In genomic region chr2:117418121-117418615, GRCm38 (mm10) we compare ENCODE assay signal across 23 mouse cellular contexts.
DNase-seq lines count a peak whose midpoint lies in the region; ATAC-seq and TF ChIP-seq lines count a peak whose summit lies in the region.
"Had no signal": no experiment of that assay in that cellular context is flagged by ENCODE, and none has a peak within 500 bp of the region (broad histone marks: within the 10 kb centered on the region; RNA-seq: fewer than 3 reads in every experiment).

No protein-coding gene starts in this region.

- intact Hi-C loops in left cerebral cortex, adult 2 months (cut with DNase I) = no loop called here
- intact Hi-C loops in left cerebral cortex, postnatal 25 days (cut with DNase I) = no loop called here

- no peak for ATAC-seq in inflammation-experienced regulatory T-cells, adult 6 months
- ATAC-seq: forebrain, embryonic 14.5 days; hindbrain, postnatal 0 days; intestine, embryonic 16.5 days; Patski had no signal

- TF ChIP-seq CTCF in left cerebral cortex, adult 2 months (IDR thresholded peaks at IDR 0.05) = no peak

- no peak overlapping the region for H3K4me3 ChIP-seq in left cerebral cortex, adult 2 months
- H3K4me3 ChIP-seq: embryonic facial prominence, embryonic 15.5 days; erythroblast, embryonic 14.5 days; forebrain, embryonic 10.5 days; heart, embryonic 15.5 days; hindbrain, embryonic 13.5 days had no signal

- peak overlapping the region; percentile 79; the same call in 1 of the 2 replicates for H3K27ac ChIP-seq in left cerebral cortex, adult 2 months
- H3K27ac ChIP-seq: embryonic facial prominence, embryonic 15.5 days; forebrain, embryonic 10.5 days; heart, embryonic 15.5 days; hindbrain, embryonic 13.5 days; hindbrain, postnatal 0 days had no signal

- DNase-seq in left cerebral cortex, adult 2 months (ENCODE audit: extremely low spot score in 1 of 2, low spot score in 2 of 2) = no peak
- no peak for DNase-seq in left cerebral cortex, postnatal 25 days (ENCODE audit: low spot score in 2 of 2)
- peak; percentile 52 for DNase-seq in thymus, postnatal 25 days
- DNase-seq in thymus, postnatal 0 days (ENCODE audit: low spot score) = no peak
- peak; percentile 66 for DNase-seq in induced T-regulatory cell, adult 2 months (ENCODE audit: low read depth)
- no peak for DNase-seq in adrenal gland, adult (ENCODE audit: inconsistent age in 2 of 2, low spot score in 1 of 2)
- DNase-seq: adrenal gland, adult 2 months; adrenal gland, postnatal 25 days; cerebellum, adult 2 months; cerebellum, postnatal 10 days; gastrocnemius, postnatal 10 days; heart, adult 18-20 months; heart, postnatal 36 days had no signal

Comparison
In these comparisons a context has a peak if more than half of its experiments do, and no peak if none do; other contexts are left out.
1. DNase-seq: peak in thymus, postnatal 25 days (single experiment) and induced T-regulatory cell, adult 2 months (single experiment); none in left cerebral cortex, adult 2 months (0 of 2), left cerebral cortex, postnatal 25 days (0 of 2), thymus, postnatal 0 days (single experiment) and adrenal gland, adult (0 of 2).